Mouse (Mus musculus) stomach, adult 2 months (tissue): Measurements from ENCODE around the gene Olfr1475. TPM values are rescaled to one million over a fixed set of nuclear protein-coding genes. Genes with fewer than 3 reads are reported as not detected.

Source experiments
- polyA plus RNA-seq: library from polyadenylated mRNA; depleted of rRNA; stranded (reverse); fragments of >200 nt; gene quantifications from 2 replicates; pipeline ENCODE4 v1.2.3, GENCODE M21; 2012; rRNA removed

The Olfr1475 gene
- not detected in 2 replicates for polyA plus RNA-seq

GRCm38 (mm10) chr19:13480096-13480495 lies at the start of gene Olfr1475:
Olfr1475 (minus strand) TSS chr19:13480196.

GRCm38 (mm10) chr19:13527613-13528012 lies 47.6 kb upstream of the Olfr1475 start, which contains the start of gene Olfr1480:
Olfr1480 (plus strand) TSS chr19:13527913.

GRCm38 (mm10) chr19:13500246-13500645 lies 20.2 kb upstream of the Olfr1475 start, which contains the start of gene Olfr1477:
Olfr1477 (plus strand) TSS chr19:13500546.

GRCm38 (mm10) chr19:13469265-13469664 lies 10.7 kb downstream of the Olfr1475 start, which contains the start of gene Olfr1474:
Olfr1474 (plus strand) TSS chr19:13469565.

GRCm38 (mm10) chr19:13455986-13456385 lies 24.0 kb downstream of the Olfr1475 start, which contains the start of gene Olfr1472:
Olfr1472 (minus strand) TSS chr19:13456086.

GRCm38 (mm10) chr19:13443109-13443508 lies 36.9 kb downstream of the Olfr1475 start, which contains the start of gene Olfr1471:
Olfr1471 (plus strand) TSS chr19:13443409.

Other genes starting within 250 kb of the Olfr1475 start
- gene Olfr1463, start 248.9 kb downstream of the Olfr1475 start, polyA plus RNA-seq: not detected in 2 replicates
- gene Olfr1465, start 164.7 kb downstream of the Olfr1475 start, polyA plus RNA-seq: not detected in 2 replicates
- gene Olfr1466, start 141.3 kb downstream of the Olfr1475 start, polyA plus RNA-seq: not detected in 2 replicates
- not detected in 2 replicates for gene Olfr1467, start 118.0 kb downstream of the Olfr1475 start, polyA plus RNA-seq
- gene Olfr1469, start 72.3 kb downstream of the Olfr1475 start, polyA plus RNA-seq: not detected in 2 replicates
- gene Olfr1471, start 36.8 kb downstream of the Olfr1475 start, polyA plus RNA-seq: not detected in 2 replicates
- gene Olfr1472, start 24.1 kb downstream of the Olfr1475 start, polyA plus RNA-seq: not detected in 2 replicates
- gene Olfr1474, start 10.6 kb downstream of the Olfr1475 start, polyA plus RNA-seq: not detected in 2 replicates
- not detected in 2 replicates for gene Olfr1477, start 20.4 kb upstream of the Olfr1475 start, polyA plus RNA-seq
- not detected in 2 replicates for gene Olfr1480, start 47.7 kb upstream of the Olfr1475 start, polyA plus RNA-seq
- not detected in 2 replicates for gene Olfr1484, start 103.3 kb upstream of the Olfr1475 start, polyA plus RNA-seq
- gene Olfr1487, start 137.2 kb upstream of the Olfr1475 start, polyA plus RNA-seq: not detected in 2 replicates
- gene Olfr1489, start 151.4 kb upstream of the Olfr1475 start, polyA plus RNA-seq: not detected in 2 replicates
- not detected in 2 replicates for gene Olfr1490, start 170.9 kb upstream of the Olfr1475 start, polyA plus RNA-seq
- not detected in 2 replicates for gene Olfr1491, start 217.1 kb upstream of the Olfr1475 start, polyA plus RNA-seq
- not detected in 2 replicates for gene Olfr1493-ps1, start 243.1 kb upstream of the Olfr1475 start, polyA plus RNA-seq